Mouse (Mus musculus): Measurements from ENCODE around the gene Sik2. TPM values are rescaled to one million over a fixed set of nuclear protein-coding genes. Genes with fewer than 3 reads are reported as not detected.

Sik2 gene
- polyA plus RNA-seq, 1 experiment from 2014 or later, result 15.2 TPM

DNA sequence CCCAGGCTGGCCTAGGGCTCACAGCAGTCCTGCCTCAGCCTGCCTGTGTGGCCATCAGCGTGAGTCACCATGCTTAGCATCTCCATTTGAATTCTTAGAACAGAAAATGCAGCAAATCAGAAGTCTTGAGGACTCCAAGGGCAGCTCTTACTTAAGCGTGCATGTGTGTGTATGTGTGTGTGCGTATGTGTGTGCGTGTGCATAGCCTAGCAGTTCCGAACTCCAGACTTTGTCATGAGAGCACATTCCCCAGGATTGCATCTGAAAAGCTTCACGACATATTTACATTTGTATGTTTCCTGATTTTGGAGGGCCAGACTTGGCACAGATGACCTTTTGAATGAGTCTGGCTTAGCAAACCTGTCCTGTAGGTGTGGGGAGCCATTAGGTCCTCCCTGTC lies 161.7 kb downstream of the Sik2 start:
- Histone ChIP-seq H3K4me1 (replicated peaks) (peaks cover 6% of the 10 kb centered on the region; the same call in 1 of the 2 replicates), H3K4me3 (no peak overlapping the region), H3K4me2 (no peak overlapping the region), H3K9me3 (no peaks in the 10 kb centered on the region), H3K9ac (no peak overlapping the region), H3K27ac (replicated peaks) (no peak overlapping the region), H3K36me3 (peaks cover 11% of the 10 kb centered on the region), H3K27me3 (no peaks in the 10 kb centered on the region)
- 92% methylated on average over 6 of the region's 6 CpGs for WGBS
- ATAC-seq (ENCODE audit: low FRiP score, low read depth), result no peak

- Histone ChIP-seq H3K27ac (replicated peaks) (no peak overlapping the region), H3K27me3 (no peaks in the 10 kb centered on the region), H3K9ac (no peak overlapping the region), H3K36me3 (peaks cover 11% of the 10 kb centered on the region), H3K4me2 (no peak overlapping the region), H3K9me3 (no peaks in the 10 kb centered on the region), H3K4me3 (no peak overlapping the region), H3K4me1 (replicated peaks) (peaks cover 6% of the 10 kb centered on the region; the same call in 1 of the 2 replicates)
- WGBS, result 66% methylated on average over 9 of the region's 9 CpGs
- no peak for ATAC-seq (ENCODE audit: low FRiP score, low read depth)
Measured at GRCm38 (mm10) chr9:50845547-50845946, 163.3 kb downstream of the Sik2 start.

- Histone ChIP-seq H3K36me3 (peaks cover 11% of the 10 kb centered on the region), H3K4me1 (replicated peaks) (peaks cover 6% of the 10 kb centered on the region; the same call in 1 of the 2 replicates)
- 96% methylated on average over 3 of the region's 3 CpGs for WGBS
Measured at GRCm38 (mm10) chr9:50845081-50845480, 163.8 kb downstream of the Sik2 start, which contains the start of gene Ppp2r1b. Ppp2r1b (plus strand) TSS chr9:50845301.

More at GRCm38 (mm10) chr9:50845081-50845480, 163.8 kb downstream of the Sik2 start, which contains the start of gene Ppp2r1b:
- Histone ChIP-seq H3K4me3 (no peak within 1 kb of the TSS), H3K27me3 (no peaks in the 10 kb centered on the region), H3K4me2 (no peak within 1 kb of the TSS), H3K9ac (no peak within 1 kb of the TSS), H3K27ac (replicated peaks) (no peak within 1 kb of the TSS), H3K9me3 (no peaks in the 10 kb centered on the region)
- no peak for ATAC-seq (ENCODE audit: low FRiP score, low read depth)

Other genes with a start within 250 kb of the Sik2 start
- 11.1 and 11.3 TPM in 2 replicates for gene Fdxacb1, start 240.8 kb downstream of the Sik2 start, polyA plus RNA-seq (2015; fragmentation: Nextera tagmentation; extraction: Ambion mirVana)
- gene Alg9, start 234.1 kb downstream of the Sik2 start, polyA plus RNA-seq (2015; fragmentation: Nextera tagmentation; extraction: Ambion mirVana), result 60.5 and 60.6 TPM in 2 replicates
- 55.0 and 55.3 TPM in 2 replicates for gene 1110032A03Rik, start 233.6 kb downstream of the Sik2 start, polyA plus RNA-seq (2015; fragmentation: Nextera tagmentation; extraction: Ambion mirVana)
- 43.8 and 44.8 TPM in 2 replicates for gene Ppp2r1b, start 163.8 kb downstream of the Sik2 start, polyA plus RNA-seq (2015; fragmentation: Nextera tagmentation; extraction: Ambion mirVana)
- gene Btg4, start 51.8 kb upstream of the Sik2 start, polyA plus RNA-seq (2015; fragmentation: Nextera tagmentation; extraction: Ambion mirVana), result not detected in 2 replicates
- 1.2 and 3.3 TPM in 2 replicates for gene Layn, start 68.0 kb upstream of the Sik2 start, polyA plus RNA-seq (2015; fragmentation: Nextera tagmentation; extraction: Ambion mirVana)
- gene 4833427G06Rik, start 93.0 kb upstream of the Sik2 start, polyA plus RNA-seq (2015; fragmentation: Nextera tagmentation; extraction: Ambion mirVana), result 0.77 and 1.2 TPM in 2 replicates
- not detected in 2 replicates for gene Gm32742, start 156.4 kb upstream of the Sik2 start, polyA plus RNA-seq (2015; fragmentation: Nextera tagmentation; extraction: Ambion mirVana)
- 0.10 and 0.27 TPM in 2 replicates for gene Pou2af1, start 204.6 kb upstream of the Sik2 start, polyA plus RNA-seq (2015; fragmentation: Nextera tagmentation; extraction: Ambion mirVana)